Mouse (Mus musculus) liver, embryonic 14.5 days (tissue): ENCODE results near the gene Arsa.

Source experiments
- CTCF ChIP-seq: IDR thresholded peaks from 2 replicates; pipeline ENCODE4 v1.5.1; 2016; ENCODE audit warnings: antibody characterized with exemption, low read depth, control low read depth
- EP300 ChIP-seq: IDR thresholded peaks from 2 replicates; pipeline ENCODE4 v1.6.1; 2016; ENCODE audit warnings: antibody characterized with exemption, low read depth

DNA sequence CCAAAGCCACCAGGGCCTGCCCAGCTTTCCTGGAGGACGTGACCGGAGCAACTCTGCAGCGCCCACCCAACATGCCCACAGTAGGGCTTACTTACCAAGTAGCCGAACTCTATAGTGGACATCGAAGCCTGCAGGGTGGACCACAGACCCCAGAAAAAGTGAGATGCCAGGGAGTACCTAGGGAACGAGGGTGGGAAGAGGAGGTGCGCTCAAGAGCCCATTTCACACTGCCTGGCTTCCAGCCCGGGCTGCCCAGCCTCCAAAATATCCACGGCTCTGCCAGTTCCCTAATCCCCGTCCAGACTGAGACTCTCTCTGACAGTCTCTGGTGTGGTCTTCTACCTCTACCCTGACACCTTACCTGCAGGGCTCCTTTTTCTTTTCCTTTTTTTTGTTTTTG lies 50.5 kb downstream of the Arsa start:
- no peak for TF ChIP-seq CTCF
- no peak for TF ChIP-seq EP300
